Mouse (Mus musculus) kidney, adult 8-10 months (tissue): ENCODE measurements around the gene Crls1.
A peak's percentile ranks its signal among the peaks of the same experiment; 100 is the strongest.

Experiments
- DNase-seq, 2 experiments: peaks; one replicate each; pipeline ENCODE4 v3.0.0; 2022

Crls1 gene

GRCm38 (mm10) chr2:132885312-132885711 is 38.8 kb downstream of the Crls1 start:
- no peak for DNase-seq

GRCm38 (mm10) chr2:132893826-132894225 is 47.4 kb downstream of the Crls1 start:
- DNase-seq: no peak

- DNase-seq: no peak
These were observed 51.7 kb downstream of the Crls1 start for GRCm38 (mm10) chr2:132898211-132898610.

- DNase-seq: no peak
These were observed 54.1 kb downstream of the Crls1 start for GRCm38 (mm10) chr2:132900596-132900995.

DNA sequence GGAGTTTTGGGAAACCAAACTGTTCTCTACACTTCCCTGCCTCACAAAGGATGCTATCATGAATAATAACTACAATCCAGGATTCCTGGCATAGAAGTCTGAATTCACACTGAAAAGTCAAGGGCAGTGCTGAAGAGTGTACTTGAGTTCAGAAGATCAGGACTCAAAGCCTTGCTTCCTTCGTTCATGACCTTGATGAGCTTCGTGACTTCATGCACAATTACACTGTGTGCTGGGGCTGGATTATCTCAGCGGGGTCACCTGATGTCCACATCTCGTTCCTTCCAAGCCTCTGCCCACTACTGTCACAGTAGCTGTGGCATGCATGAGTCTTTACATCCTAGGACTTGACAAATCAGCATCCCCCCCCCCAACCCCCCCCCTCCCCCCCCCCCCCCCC is 55.2 kb downstream of the Crls1 start:
- DNase-seq: no peak

DNA sequence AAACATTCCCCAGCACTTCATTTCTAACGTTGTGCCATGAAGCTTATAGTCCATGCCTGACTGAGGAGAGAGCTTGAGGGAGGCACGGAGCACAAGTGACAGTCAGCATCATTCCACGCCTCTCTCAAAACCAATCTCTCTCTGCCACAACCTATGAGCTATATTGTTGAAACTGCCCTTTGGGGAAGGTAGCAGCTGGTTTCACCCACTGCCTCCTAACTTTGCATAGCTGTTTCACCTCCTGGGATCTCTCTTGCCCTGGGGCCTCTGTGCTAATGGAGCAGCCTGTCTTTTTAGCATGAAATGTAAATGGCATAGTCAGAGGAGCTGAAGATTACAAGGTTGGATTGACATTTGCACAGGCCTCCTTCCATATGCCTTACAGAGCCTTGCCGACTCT is 55.6 kb downstream of the Crls1 start:
- no peak for DNase-seq

GRCm38 (mm10) chr2:132903498-132903897 is 57.0 kb downstream of the Crls1 start:
- DNase-seq: peak; percentile 57 to 66

DNA sequence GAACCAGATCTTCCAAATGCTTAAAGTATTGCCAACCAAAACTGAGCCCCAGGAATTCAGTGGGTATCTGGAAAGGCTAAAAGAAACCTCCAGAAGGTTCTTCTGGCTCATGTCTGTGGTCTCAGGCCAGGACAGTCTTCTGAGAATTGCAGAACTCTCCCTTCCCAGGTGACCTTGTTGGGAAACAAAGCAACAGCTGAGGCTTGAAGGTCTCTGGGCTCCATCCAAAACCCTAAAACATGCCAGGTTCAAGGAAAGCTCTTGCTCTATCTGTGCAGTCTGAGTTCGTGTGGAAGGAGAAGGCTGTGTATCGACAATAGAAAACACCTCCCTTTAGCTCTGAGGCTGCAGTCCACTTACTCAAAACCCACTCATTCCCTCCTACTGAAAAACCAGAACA is 58.5 kb downstream of the Crls1 start:
- DNase-seq: no peak

DNA sequence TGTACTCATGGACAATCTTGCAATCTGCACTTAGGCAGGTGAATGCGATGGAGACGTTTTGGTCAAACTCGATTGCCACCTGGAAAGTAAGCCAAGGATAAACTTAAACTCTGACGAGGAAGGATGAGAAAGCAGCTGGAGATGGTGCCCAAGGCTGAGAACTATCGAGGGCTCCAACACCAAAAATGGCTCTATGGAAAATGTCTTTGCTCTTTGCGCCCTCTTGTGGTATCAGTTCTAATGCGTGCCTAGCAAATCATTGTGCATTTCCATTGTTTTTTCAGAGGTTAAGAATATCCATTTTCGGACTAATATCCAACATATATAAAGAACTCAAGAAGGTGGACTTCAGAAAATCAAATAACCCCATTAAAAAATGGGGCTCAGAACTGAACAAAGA is 60.3 kb downstream of the Crls1 start:
- DNase-seq: peak; percentile 29 to 36

DNA sequence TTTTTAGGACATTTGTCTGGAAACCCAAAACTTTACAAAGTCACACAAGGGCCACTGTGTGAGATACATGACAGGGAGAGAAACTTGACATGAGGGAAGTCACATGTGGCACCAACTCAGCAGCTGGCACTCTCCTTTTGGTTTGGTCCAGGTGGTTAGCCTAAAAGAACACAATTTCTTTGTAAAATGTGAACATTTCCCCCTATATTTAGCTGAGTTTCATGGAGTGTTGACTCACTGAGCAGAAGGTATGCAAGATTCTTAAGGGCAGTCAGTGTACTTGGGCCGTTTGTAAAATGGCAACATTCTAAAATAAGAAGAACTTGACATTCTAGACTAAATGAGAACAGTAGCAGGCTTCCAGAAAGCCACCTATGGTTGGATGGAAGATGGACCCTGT is 68.3 kb downstream of the Crls1 start:
- no peak for DNase-seq
